In genomic region chr1:34602363-34602762, GRCm38 (mm10) we compare ENCODE assay signal across 9 mouse cellular contexts. TPM values are rescaled to one million over a fixed set of nuclear protein-coding genes. Genes with fewer than 3 reads are reported as not detected.
A peak's percentile ranks its signal among the peaks of the same experiment; 100 is the strongest.
DNase-seq lines count a peak whose midpoint lies in the region; ATAC-seq and TF ChIP-seq lines count a peak whose summit lies in the region.
"Had no signal": no experiment of that assay in that cellular context is flagged by ENCODE, and none has a peak within 500 bp of the region (broad histone marks: within the 10 kb centered on the region; RNA-seq: fewer than 3 reads in every experiment).

No protein-coding gene starts in this region.

- H3K9ac ChIP-seq in liver, embryonic 11.5 days (ENCODE audit: low read depth, low read length): no peak overlapping the region
- H3K9ac ChIP-seq in neural tube, embryonic 12.5 days: no peak overlapping the region
- H3K9ac ChIP-seq: heart, embryonic 15.5 days had no signal

- 24% methylated on average over 8 of the region's 8 CpGs for WGBS in liver, embryonic 11.5 days
- 17% methylated on average over 8 of the region's 8 CpGs for WGBS in neural tube, embryonic 12.5 days

- intact Hi-C loops in gastrocnemius, postnatal 36 days (cut with DNase I): no loop called here

- H3K4me3 ChIP-seq in cortical plate, adult 2 months (ENCODE audit: insufficient read depth, low read length): no peak overlapping the region
- no peak overlapping the region for H3K4me3 ChIP-seq in liver, embryonic 11.5 days (ENCODE audit: low read depth, low read length)
- H3K4me3 ChIP-seq in neural tube, embryonic 12.5 days: no peak overlapping the region
- H3K4me3 ChIP-seq: heart, embryonic 15.5 days had no signal

- ATAC-seq in liver, embryonic 11.5 days (replicated peaks; ENCODE audit: low FRiP score): no peak
- ATAC-seq in neural tube, embryonic 12.5 days (ENCODE audit: low FRiP score, low read depth): peak; percentile 63

- H3K27ac ChIP-seq in cortical plate, adult 2 months (ENCODE audit: insufficient read depth, low read length): no peak overlapping the region
- H3K27ac ChIP-seq in liver, embryonic 11.5 days (ENCODE audit: low read depth, low read length): no peak overlapping the region
- no peak overlapping the region for H3K27ac ChIP-seq in neural tube, embryonic 12.5 days
- H3K27ac ChIP-seq: heart, embryonic 15.5 days had no signal

- no peaks in the 10 kb centered on the region for H3K4me1 ChIP-seq in cortical plate, adult 2 months (ENCODE audit: control insufficient read depth, insufficient read depth, low read length)
- no peaks in the 10 kb centered on the region for H3K4me1 ChIP-seq in liver, embryonic 11.5 days (replicated peaks; ENCODE audit: control insufficient read depth, insufficient read depth, low read length)
- no peaks in the 10 kb centered on the region for H3K4me1 ChIP-seq in neural tube, embryonic 12.5 days
- H3K4me1 ChIP-seq: heart, embryonic 15.5 days had no signal

- no peak overlapping the region for H3K4me2 ChIP-seq in liver, embryonic 11.5 days
- no peak overlapping the region for H3K4me2 ChIP-seq in neural tube, embryonic 12.5 days (replicated peaks)
- H3K4me2 ChIP-seq: heart, embryonic 15.5 days had no signal

- no peaks in the 10 kb centered on the region for H3K9me3 ChIP-seq in liver, embryonic 11.5 days (ENCODE audit: control insufficient read depth, low read length)
- H3K9me3 ChIP-seq in neural tube, embryonic 12.5 days: no peaks in the 10 kb centered on the region
- H3K9me3 ChIP-seq: heart, embryonic 15.5 days had no signal

- peak; percentile 48 to 52 for DNase-seq in CD8-positive naive resting alpha-beta T cell, adult 2 months (ENCODE audit: low read depth in 2 of 2, low spot score in 2 of 2)
- peak; percentile 53 to 66 for DNase-seq in adrenal gland, adult 18-20 months (ENCODE audit: low spot score in 2 of 2)
- DNase-seq in gastrocnemius, postnatal 36 days: peak; percentile 19 to 23
- DNase-seq in kidney, adult 9 months: peak; percentile 52
- DNase-seq in liver, embryonic 11.5 days (ENCODE audit: low spot score): peak; percentile 69
- DNase-seq in testis, postnatal 14 days (ENCODE audit: low spot score): peak; percentile 12

- no peak for TF ChIP-seq POLR2A in cortical plate, adult 2 months (IDR thresholded peaks at IDR 0.05; ENCODE audit: extremely low read depth, insufficient read depth, low read length)

- H3K27me3 ChIP-seq in liver, embryonic 11.5 days (replicated peaks; ENCODE audit: control insufficient read depth, insufficient read depth, low read length): no peaks in the 10 kb centered on the region
- H3K27me3 ChIP-seq in neural tube, embryonic 12.5 days (replicated peaks): no peaks in the 10 kb centered on the region
- H3K27me3 ChIP-seq: heart, embryonic 15.5 days had no signal

- peak; percentile 98 for TF ChIP-seq CTCF in cortical plate, adult 2 months (IDR thresholded peaks at IDR 0.05; ENCODE audit: extremely low read depth, insufficient read depth, low read length)

- H3K36me3 ChIP-seq in liver, embryonic 11.5 days (ENCODE audit: control insufficient read depth, insufficient read depth, low read length): no peaks in the 10 kb centered on the region
- H3K36me3 ChIP-seq in neural tube, embryonic 12.5 days: no peaks in the 10 kb centered on the region
- H3K36me3 ChIP-seq: heart, embryonic 15.5 days had no signal

RNA-seq across cellular contexts. Expression of gene Amer3, which starts 22.9 kb away (rescaled TPM):
- total RNA-seq in adrenal gland, adult 18-20 months (2021): under 1 TPM; 0.53 to 0.54 TPM
- 14.8 and 16.5 TPM in 2 replicates for polyA plus RNA-seq in cortical plate, adult 2 months (2012; rRNA removed)
- total RNA-seq in gastrocnemius, postnatal 36 days (2021): not detected
- not detected in 2 replicates for polyA plus RNA-seq in liver, embryonic 11.5 days (2014; fragmentation: Nextera tagmentation; extraction: Ambion mirVana)
- polyA plus RNA-seq in neural tube, embryonic 12.5 days (2016; fragmentation: Nextera tagmentation; extraction: Ambion mirVana): 11.9 and 13.1 TPM in 2 replicates

RNA-seq across cellular contexts. Expression of gene Prss40, which starts 41.6 kb away (rescaled TPM):
- total RNA-seq in adrenal gland, adult 18-20 months (2021): not detected
- polyA plus RNA-seq in cortical plate, adult 2 months (2012; rRNA removed): not detected in 2 replicates
- not detected for total RNA-seq in gastrocnemius, postnatal 36 days (2021)
- polyA plus RNA-seq in liver, embryonic 11.5 days (2014; fragmentation: Nextera tagmentation; extraction: Ambion mirVana): not detected in 2 replicates
- not detected in 2 replicates for polyA plus RNA-seq in neural tube, embryonic 12.5 days (2016; fragmentation: Nextera tagmentation; extraction: Ambion mirVana)
- polyA plus RNA-seq: heart, embryonic 15.5 days had no signal

Comparison
In these comparisons a context has a peak if more than half of its experiments do, and no peak if none do; other contexts are left out.
1. DNase-seq: peak in every context shown above with its lines; median percentile 69 in liver, embryonic 11.5 days; 60 in adrenal gland, adult 18-20 months; 52 in kidney, adult 9 months; 50 in CD8-positive naive resting alpha-beta T cell, adult 2 months; 21 in gastrocnemius, postnatal 36 days; 12 in testis, postnatal 14 days.
2. RNA of gene Amer3, which starts 22.9 kb away (polyA plus RNA-seq): 14.8 to 16.5 TPM in cortical plate, adult 2 months and 11.9 to 13.1 TPM in neural tube, embryonic 12.5 days; not detected in liver, embryonic 11.5 days; every median in the first group is over 10 times any median in the second.